Mouse (Mus musculus) ES-E14 (cell line): Measurements from ENCODE around the gene Zfp263.

Source experiments
- CHD2 ChIP-seq: IDR thresholded peaks from 2 replicates; pipeline ENCODE4 v1.6.1; 2014; ENCODE audit warnings: mild to moderate bottlenecking, low read depth, low read length, inconsistent platforms
- HCFC1 ChIP-seq: IDR thresholded peaks from 2 replicates; pipeline ENCODE4 v1.6.1; 2012; ENCODE audit warnings: low read length, inconsistent platforms, borderline replicate concordance; ENCODE audit not compliant: insufficient read depth
- MAFK ChIP-seq: IDR thresholded peaks from 2 replicates; pipeline ENCODE4 v1.6.1; 2014; ENCODE audit warnings: mild to moderate bottlenecking, low read depth, low read length, inconsistent platforms; ENCODE audit not compliant: insufficient read depth
- ZNF384 ChIP-seq: IDR thresholded peaks from 2 replicates; pipeline ENCODE4 v1.6.1; 2012; ENCODE audit warnings: low read depth, low read length, inconsistent platforms

- TF ChIP-seq ZNF384 (no peak), CHD2 (no peak), MAFK (no peak), HCFC1 (no peak)
Observed at GRCm38 (mm10) chr16:3723231-3723630, 20.7 kb upstream of the Zfp263 start.
